Mouse (Mus musculus) adrenal gland, adult (tissue): ENCODE measurements at regions not wholly inside any gene's neighbourhood (a gene's known extent, or its start where the extent isn't known, plus 50 kb on each side); places are given as distances from the start of the nearest gene placed in this dataset.

ENCODE experiments used
- DNase-seq, 2 experiments: peaks; one replicate each; pipeline ENCODE4 v3.0.0; 2022 to 2023; ENCODE audit warnings: low spot score in 1 of 2; ENCODE audit not compliant: inconsistent age in 2 of 2

GRCm38 (mm10) chr3:39560951-39561350 is 674.2 kb downstream of the Fat4 start:
- no peak for DNase-seq

GRCm38 (mm10) chr3:39571444-39572237 is 684.9 kb downstream of the Fat4 start:
- DNase-seq, result no peak

DNA sequence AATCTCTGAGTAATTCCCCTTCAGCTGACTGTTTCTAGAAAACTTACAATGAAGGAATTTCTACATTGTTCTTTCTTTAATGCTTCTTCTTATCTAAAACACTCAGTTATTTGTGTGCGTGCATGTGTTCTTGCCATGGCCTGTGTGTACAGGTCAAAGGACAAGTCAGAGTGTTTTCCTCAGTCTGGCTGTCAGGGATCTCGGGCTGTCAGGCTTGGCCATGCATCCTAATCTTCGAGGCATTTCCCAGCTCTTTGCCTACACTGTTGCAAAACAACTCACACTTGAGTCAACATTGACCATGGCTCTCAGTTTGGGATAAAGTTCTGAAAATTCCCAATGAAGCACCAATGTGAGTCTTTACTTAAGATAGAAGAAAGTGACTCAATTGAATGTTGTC is 688.5 kb downstream of the Fat4 start:
- no peak for DNase-seq

GRCm38 (mm10) chr3:39591312-39591711 is 704.6 kb downstream of the Fat4 start:
- no peak for DNase-seq

DNA sequence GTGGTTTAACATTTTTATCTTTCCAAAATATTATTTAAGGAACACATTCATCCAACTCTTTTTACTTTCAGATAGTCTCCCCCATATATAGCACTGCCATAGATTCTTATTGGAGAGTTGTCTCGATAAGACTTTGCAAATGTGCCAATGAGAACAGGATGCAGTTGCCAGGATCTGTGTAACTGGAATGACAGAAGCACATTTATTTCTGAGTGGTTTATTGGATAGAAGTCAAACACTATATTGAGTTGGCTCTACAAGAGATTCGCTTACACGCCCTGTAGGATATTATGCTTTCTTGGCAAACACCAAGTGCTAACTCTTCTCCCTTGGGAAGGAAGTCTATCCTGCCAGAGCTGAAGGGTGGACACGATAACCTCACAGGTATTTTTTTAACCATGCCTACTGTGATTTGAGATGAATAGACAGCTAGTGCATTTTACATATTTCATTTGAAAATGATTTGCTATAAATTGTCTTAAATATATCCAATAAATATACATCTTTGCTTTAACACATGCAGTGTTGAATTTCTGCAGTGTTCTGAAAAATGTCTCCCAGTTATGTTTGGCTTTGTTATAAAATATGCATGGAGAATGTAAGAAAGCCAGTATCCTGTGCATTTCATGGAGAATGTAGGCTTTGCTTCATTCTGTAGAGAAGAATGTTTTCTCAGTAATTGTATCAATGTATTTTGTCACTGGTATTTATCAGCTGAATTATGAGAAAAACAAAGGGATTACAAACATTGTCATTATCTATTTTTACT is 705.8 kb downstream of the Fat4 start:
- no peak for DNase-seq

- DNase-seq, result no peak
Observed at GRCm38 (mm10) chr3:39609937-39610336, 723.2 kb downstream of the Fat4 start.

DNA sequence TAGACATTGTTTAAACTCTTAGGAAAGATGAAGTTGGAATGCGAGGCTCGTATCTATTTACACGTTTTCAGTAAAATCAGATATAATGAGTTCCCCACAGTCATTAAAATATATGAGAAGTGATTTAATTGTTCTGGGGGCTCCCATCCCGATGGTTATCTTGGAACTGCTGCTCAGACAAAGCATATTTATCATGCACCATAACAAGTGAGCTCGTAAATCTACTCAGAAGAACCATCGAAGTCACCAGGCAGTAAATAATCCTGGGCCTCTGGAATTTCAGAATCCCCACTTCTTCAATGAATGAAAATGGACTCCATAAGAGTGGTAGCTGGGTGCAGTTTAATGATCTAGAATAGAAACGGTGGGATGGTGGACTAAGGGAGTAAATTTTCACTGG is 725.7 kb downstream of the Fat4 start:
- DNase-seq, result no peak

- DNase-seq, result no peak
Observed at GRCm38 (mm10) chr3:39637924-39638323, 751.2 kb downstream of the Fat4 start.

GRCm38 (mm10) chr3:39643194-39643593 is 756.5 kb downstream of the Fat4 start:
- no peak for DNase-seq

DNA sequence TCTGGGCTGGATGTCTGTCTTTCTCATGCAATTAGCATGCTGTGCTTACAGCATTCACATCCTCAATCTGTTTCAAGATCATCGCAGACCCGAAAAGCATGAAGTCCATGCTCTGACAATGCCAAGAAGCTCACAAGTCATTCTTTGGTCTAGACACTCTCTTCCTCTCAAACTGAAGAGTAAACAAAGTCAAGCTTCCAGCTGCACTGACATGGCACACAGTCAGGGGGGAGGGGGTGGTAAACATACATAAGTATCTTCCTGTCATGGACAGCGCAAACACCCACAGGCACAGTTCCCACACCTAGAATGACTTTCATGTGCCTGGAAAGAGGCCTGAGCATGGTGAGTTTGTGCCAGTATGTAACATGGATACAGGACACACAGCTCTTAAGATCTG is 780.1 kb downstream of the Fat4 start:
- no peak for DNase-seq

DNA sequence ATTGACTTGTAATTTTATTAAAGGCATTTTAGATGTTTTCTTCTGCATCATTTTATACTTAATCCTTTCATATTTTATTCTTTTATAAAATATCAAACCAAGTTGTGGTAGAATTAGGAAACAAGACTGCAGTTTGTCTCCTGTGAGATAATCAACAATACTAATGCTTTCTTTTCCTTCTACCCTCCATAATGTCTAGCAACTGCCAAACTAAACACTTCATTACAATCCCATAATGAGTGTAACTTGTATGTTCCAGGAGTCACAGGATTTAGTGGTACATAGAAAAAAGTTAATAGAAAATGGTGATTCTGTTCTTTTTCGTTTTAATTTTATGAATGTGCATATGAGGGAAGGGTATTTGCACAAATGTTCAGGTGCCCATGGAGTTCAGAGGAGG is 782.4 kb downstream of the Fat4 start:
- no peak for DNase-seq

DNA sequence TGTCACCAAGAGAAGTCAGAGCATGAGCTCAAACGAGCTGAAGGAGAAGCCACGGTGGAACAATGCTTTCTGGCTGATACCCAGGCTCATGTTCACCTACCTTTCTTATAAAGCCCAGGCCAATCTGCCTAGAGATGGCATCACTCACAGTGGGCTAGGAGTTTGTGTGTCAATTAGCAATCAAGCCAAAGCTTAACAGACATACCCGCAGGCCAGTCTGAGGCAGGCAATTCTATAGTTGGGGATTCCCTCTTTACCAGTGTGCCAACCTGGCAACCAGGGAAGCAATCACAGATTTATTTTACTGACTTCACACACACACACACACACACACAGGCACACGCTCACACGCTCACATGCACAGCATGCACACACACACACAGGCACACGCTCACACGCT is 787.3 kb downstream of the Fat4 start:
- DNase-seq, result no peak

DNA sequence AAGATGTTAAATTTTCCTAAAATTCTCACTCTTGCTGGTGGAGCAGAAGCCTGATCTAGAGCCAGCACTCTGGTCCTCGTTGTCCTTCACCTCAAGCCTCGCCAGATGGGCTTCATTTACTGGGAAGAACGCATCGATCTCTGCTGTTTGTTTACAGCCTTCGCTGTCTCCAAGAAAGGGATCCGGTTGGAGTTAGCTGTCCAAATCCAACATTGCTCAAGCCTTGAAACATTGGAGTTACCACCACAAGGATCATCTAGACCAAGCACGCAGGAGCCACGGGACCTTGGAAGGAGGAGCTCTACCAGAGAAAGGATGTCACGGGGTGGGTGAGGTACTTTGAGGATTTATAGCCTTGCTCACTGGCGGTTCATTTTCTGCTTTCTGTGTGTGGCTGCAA is 788.2 kb downstream of the Fat4 start:
- no peak for DNase-seq

DNA sequence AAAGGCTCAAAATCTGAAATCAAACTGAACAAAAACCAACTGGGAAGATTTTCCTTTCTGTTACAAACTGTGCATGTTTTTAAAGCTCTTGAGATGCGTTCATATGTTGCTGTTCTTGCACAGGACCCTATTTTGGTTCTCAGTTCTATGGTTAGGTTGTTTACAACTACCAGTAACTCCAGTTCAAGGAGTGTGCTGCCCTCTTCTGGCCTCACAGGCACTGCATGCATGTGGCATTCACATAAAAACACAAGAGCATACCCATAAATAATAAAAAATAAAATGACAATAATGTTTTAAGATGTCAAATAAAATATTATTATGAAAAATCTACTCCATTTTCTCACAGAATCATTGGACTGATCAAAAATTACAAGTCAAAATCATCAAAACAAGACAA is 818.9 kb downstream of the Fat4 start:
- DNase-seq, result peak in 1 of 2 experiments; percentile 26

- no peak for DNase-seq
Observed at GRCm38 (mm10) chr3:39712795-39713709, 818.0 kb upstream of the Intu start.

- no peak for DNase-seq
Observed at GRCm38 (mm10) chr3:39714056-39714592, 817.0 kb upstream of the Intu start.

- DNase-seq, result no peak
Observed at GRCm38 (mm10) chr3:39718946-39719545, 812.0 kb upstream of the Intu start.

DNA sequence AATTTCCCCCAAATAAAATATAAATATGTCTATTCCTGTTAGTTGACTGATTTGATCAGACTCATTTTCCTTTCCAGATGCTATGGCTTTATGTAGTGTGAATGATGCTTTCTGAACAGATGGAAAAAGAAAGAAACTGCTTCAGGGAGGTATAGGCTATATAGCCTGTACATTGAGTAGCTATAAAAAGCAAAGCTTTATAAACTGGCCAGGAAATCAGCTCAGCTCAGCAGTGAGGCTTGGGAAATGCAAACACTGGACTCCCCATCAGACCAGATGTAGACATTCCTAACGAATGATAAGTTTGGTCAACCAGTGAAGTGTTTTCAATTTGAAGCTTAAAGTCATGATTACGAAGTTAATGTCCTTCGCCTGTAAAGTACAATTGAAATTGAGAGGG is 805.3 kb upstream of the Intu start:
- no peak for DNase-seq

GRCm38 (mm10) chr3:39736639-39737038 is 794.4 kb upstream of the Intu start:
- DNase-seq, result no peak

DNA sequence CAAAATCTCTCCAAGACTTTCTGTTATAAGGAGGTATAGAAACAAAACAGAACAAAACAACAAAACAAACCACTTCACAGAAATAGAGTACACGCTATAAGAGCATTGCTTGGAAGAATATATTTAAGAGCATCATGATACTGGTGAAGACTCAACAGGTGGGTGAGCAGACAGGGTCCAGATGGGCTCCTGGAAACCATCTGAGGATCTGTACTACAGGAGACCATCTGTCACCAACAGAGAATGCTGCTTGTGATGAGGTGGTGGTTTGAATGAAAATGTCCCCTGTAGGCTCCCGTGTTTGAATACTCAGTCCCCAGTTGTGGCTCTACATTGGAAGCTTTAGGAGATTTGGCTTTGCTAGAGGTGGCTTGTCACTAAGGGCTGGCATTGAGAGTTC is 785.1 kb upstream of the Intu start:
- no peak for DNase-seq
